Mouse (Mus musculus) forebrain, postnatal 0 days (tissue): ENCODE measurements around the gene Dnajb2. TPM values are rescaled to one million over a fixed set of nuclear protein-coding genes. Genes with fewer than 3 reads are reported as not detected.

Experiments used
- ATAC-seq: fragments of 200-750 bp; cut with Nextera tagmentation; 2 replicates; pipeline ENCODE4 v1.8.0; 2017; ENCODE audit warnings: mild to moderate bottlenecking, moderate library complexity
- DNase-seq: peaks from one replicate; pipeline ENCODE4 v3.0.0-alpha.2; 2015
- H3K27ac ChIP-seq: fragments of 300-500 bp; sonication (generic); 2 replicates; pipeline ENCODE4 v1.5.1; 2014; ENCODE audit warnings: low read depth, mild to moderate bottlenecking, antibody characterized with exemption, low read length, moderate library complexity, mixed read lengths
- H3K27me3 ChIP-seq: fragments of 300-500 bp; sonication (generic); 2 replicates; pipeline ENCODE4 v1.6.1; 2014; ENCODE audit warnings: mild to moderate bottlenecking, low read length, mixed read lengths; ENCODE audit not compliant: insufficient read depth
- H3K36me3 ChIP-seq: fragments of 300-500 bp; sonication (generic); 2 replicates; pipeline ENCODE4 v1.6.1; 2014; ENCODE audit warnings: mild to moderate bottlenecking, moderate library complexity; ENCODE audit not compliant: insufficient read depth
- H3K4me1 ChIP-seq: fragments of 300-500 bp; sonication (generic); 2 replicates; pipeline ENCODE4 v1.6.1; 2014; ENCODE audit warnings: antibody characterized with exemption; ENCODE audit not compliant: insufficient read depth
- H3K4me2 ChIP-seq: fragments of 300-500 bp; sonication (generic); 2 replicates; pipeline ENCODE4 v1.6.1; 2014; ENCODE audit warnings: low read depth, mild to moderate bottlenecking, moderate library complexity
- H3K4me3 ChIP-seq: fragments of 300-500 bp; sonication (generic); 2 replicates; pipeline ENCODE4 v1.5.1; 2014; ENCODE audit warnings: low read depth, low read length, mixed read lengths
- H3K9ac ChIP-seq: fragments of 300-500 bp; sonication (generic); 2 replicates; pipeline ENCODE4 v1.6.1; 2014; ENCODE audit warnings: mild to moderate bottlenecking
- H3K9me3 ChIP-seq: fragments of 300-500 bp; sonication (generic); 2 replicates; pipeline ENCODE4 v1.6.1; 2016; ENCODE audit warnings: low read length
- CTCF ChIP-seq: sonication (generic); IDR thresholded peaks from 2 replicates; pipeline ENCODE4 v1.5.1; 2016; ENCODE audit warnings: antibody characterized with exemption, control low read depth, low read depth
- WGBS: fragments of 180-500 bp; shearing (Covaris S2); extraction: QIAGEN DNeasy Blood & Tissue Kit; methylation state at CpG from one replicate; pipeline ENCODE4 v1.1.7; 2014; 5-methylcytosine and 5-hydroxymethylcytosine counted together
- microRNA-seq, 2 experiments: library from miRNA; unstranded; fragments of <30 nt; microRNA quantifications; one replicate each; pipeline ENCODE4; 2016
- polyA plus RNA-seq: library from polyadenylated mRNA; unstranded; fragments of >200 nt; fragmentation: Nextera tagmentation; extraction: Ambion mirVana; gene quantifications from 2 replicates; pipeline ENCODE4 v1.2.1, GENCODE M21; 2015
- total RNA-seq: library from RNA; depleted of rRNA; stranded (reverse); fragments of >200 nt; gene quantifications from 2 replicates; pipeline ENCODE4 v1.2.3, GENCODE M21; 2014; rRNA removed

The Dnajb2 gene
- total and polyA plus RNA-seq, 2 experiments from 2014 or later, result 39.7 to 47.0 TPM

GRCm38 (mm10) chr1:75294294-75294693 lies 58.1 kb downstream of the Dnajb2 start:
- Histone ChIP-seq H3K27ac (no peak overlapping the region), H3K27me3 (no peaks in the 10 kb centered on the region), H3K36me3 (no peaks in the 10 kb centered on the region), H3K9me3 (no peaks in the 10 kb centered on the region), H3K4me1 (peaks cover 9% of the 10 kb centered on the region), H3K9ac (no peak overlapping the region), H3K4me2 (no peak overlapping the region), H3K4me3 (no peak overlapping the region)
- 82% methylated on average over 5 of the region's 5 CpGs for WGBS
- ATAC-seq (no peak), DNase-seq (no peak)
- no peak for TF ChIP-seq CTCF

Small RNA genes lying within 50 kb of the gene (microRNA-seq; reads per million reads assigned to microRNA genes)
- 0 reads per million in 2 experiments for gene Gm27943

Other genes with a start within 250 kb of the Dnajb2 start
- 3.6 and 4.2 TPM in 2 replicates for gene Nhej1, start 111.2 kb upstream of the Dnajb2 start, total RNA-seq
- 3.9 and 4.9 TPM in 2 replicates for gene Nhej1, start 111.2 kb upstream of the Dnajb2 start, polyA plus RNA-seq
- not detected in 2 replicates for gene Slc23a3, start 102.5 kb upstream of the Dnajb2 start, total RNA-seq
- not detected in 2 replicates for gene Slc23a3, start 102.5 kb upstream of the Dnajb2 start, polyA plus RNA-seq
- gene Cnppd1, start 93.7 kb upstream of the Dnajb2 start, total RNA-seq, result 47.1 and 50.3 TPM in 2 replicates
- gene Cnppd1, start 93.7 kb upstream of the Dnajb2 start, polyA plus RNA-seq, result 57.3 and 58.3 TPM in 2 replicates
- gene Retreg2, start 93.6 kb upstream of the Dnajb2 start, total RNA-seq, result 141 and 181 TPM in 2 replicates
- 108 and 121 TPM in 2 replicates for gene Retreg2, start 93.6 kb upstream of the Dnajb2 start, polyA plus RNA-seq
- gene Zfand2b, start 67.8 kb upstream of the Dnajb2 start, total RNA-seq, result 33.1 and 43.5 TPM in 2 replicates
- gene Zfand2b, start 67.8 kb upstream of the Dnajb2 start, polyA plus RNA-seq, result 44.9 and 48.4 TPM in 2 replicates
- gene Abcb6, start 56.0 kb upstream of the Dnajb2 start, total RNA-seq, result 40.7 and 42.5 TPM in 2 replicates
- gene Abcb6, start 56.0 kb upstream of the Dnajb2 start, polyA plus RNA-seq, result 46.0 and 52.5 TPM in 2 replicates
- 17.9 and 22.2 TPM in 2 replicates for gene Ankzf1, start 44.3 kb upstream of the Dnajb2 start, total RNA-seq
- gene Ankzf1, start 44.3 kb upstream of the Dnajb2 start, polyA plus RNA-seq, result 12.5 and 13.5 TPM in 2 replicates
- gene Atg9a, start 44.2 kb upstream of the Dnajb2 start, total RNA-seq, result 53.2 and 76.1 TPM in 2 replicates
- gene Atg9a, start 44.2 kb upstream of the Dnajb2 start, polyA plus RNA-seq, result 47.2 and 57.9 TPM in 2 replicates
- gene Glb1l, start 25.6 kb upstream of the Dnajb2 start, total RNA-seq, result 15.0 and 18.5 TPM in 2 replicates
- gene Glb1l, start 25.6 kb upstream of the Dnajb2 start, polyA plus RNA-seq, result 10.3 and 12.4 TPM in 2 replicates
- 102 and 109 TPM in 2 replicates for gene Stk16, start 25.6 kb upstream of the Dnajb2 start, total RNA-seq
- gene Stk16, start 25.6 kb upstream of the Dnajb2 start, polyA plus RNA-seq, result 95.6 and 102 TPM in 2 replicates
- gene Tuba4a, start 16.5 kb upstream of the Dnajb2 start, total RNA-seq, result 54.8 and 58.5 TPM in 2 replicates
- gene Tuba4a, start 16.5 kb upstream of the Dnajb2 start, polyA plus RNA-seq, result 76.9 and 87.1 TPM in 2 replicates
- 0.46 TPM in 1 of 2 replicates, not detected in the other for gene A630095N17Rik, start 4.3 kb upstream of the Dnajb2 start, total RNA-seq
- 0.34 TPM in 1 of 2 replicates, not detected in the other for gene A630095N17Rik, start 4.3 kb upstream of the Dnajb2 start, polyA plus RNA-seq
- gene Ptprn, start 28.1 kb downstream of the Dnajb2 start, total RNA-seq, result 58.2 and 68.7 TPM in 2 replicates
- 21.5 and 31.5 TPM in 2 replicates for gene Ptprn, start 28.1 kb downstream of the Dnajb2 start, polyA plus RNA-seq
- gene Resp18, start 42.0 kb downstream of the Dnajb2 start, total RNA-seq, result 136 and 170 TPM in 2 replicates
- 123 and 186 TPM in 2 replicates for gene Resp18, start 42.0 kb downstream of the Dnajb2 start, polyA plus RNA-seq
- gene Dnpep, start 81.6 kb downstream of the Dnajb2 start, total RNA-seq, result 135 and 164 TPM in 2 replicates
- gene Dnpep, start 81.6 kb downstream of the Dnajb2 start, polyA plus RNA-seq, result 140 and 156 TPM in 2 replicates
- gene Des, start 123.9 kb downstream of the Dnajb2 start, total RNA-seq, result 1.0 and 1.4 TPM in 2 replicates
- gene Des, start 123.9 kb downstream of the Dnajb2 start, polyA plus RNA-seq, result 1.2 TPM in 2 replicates
- 44.4 and 56.3 TPM in 2 replicates for gene Speg, start 138.9 kb downstream of the Dnajb2 start, total RNA-seq
- gene Speg, start 138.9 kb downstream of the Dnajb2 start, polyA plus RNA-seq, result 17.8 and 20.6 TPM in 2 replicates
- 57.3 and 68.3 TPM in 2 replicates for gene Gmppa, start 199.5 kb downstream of the Dnajb2 start, total RNA-seq
- gene Gmppa, start 199.5 kb downstream of the Dnajb2 start, polyA plus RNA-seq, result 64.0 and 64.9 TPM in 2 replicates
- gene Asic4, start 214.0 kb downstream of the Dnajb2 start, total RNA-seq, result 21.2 and 21.4 TPM in 2 replicates
- gene Asic4, start 214.0 kb downstream of the Dnajb2 start, polyA plus RNA-seq, result 6.3 and 7.7 TPM in 2 replicates
- 65.9 and 80.4 TPM in 2 replicates for gene Chpf, start 242.9 kb downstream of the Dnajb2 start, total RNA-seq
- 55.5 and 56.8 TPM in 2 replicates for gene Chpf, start 242.9 kb downstream of the Dnajb2 start, polyA plus RNA-seq
- 54.8 and 58.0 TPM in 2 replicates for gene Tmem198, start 243.1 kb downstream of the Dnajb2 start, total RNA-seq
- gene Tmem198, start 243.1 kb downstream of the Dnajb2 start, polyA plus RNA-seq, result 61.2 and 70.8 TPM in 2 replicates